Mouse (Mus musculus) granulocyte monocyte progenitor cell, adult 5-6 weeks (primary cell): ENCODE results near the gene Uckl1. TPM values are rescaled to one million over a fixed set of nuclear protein-coding genes. Genes with fewer than 3 reads are reported as not detected.

ENCODE experiments used
- ATAC-seq: replicated peaks from 2 replicates; pipeline ENCODE4 v1.8.0; 2016; ENCODE audit warnings: mild to moderate bottlenecking, moderate TSS enrichment, inconsistent platforms; ENCODE audit not compliant: poor library complexity, severe bottlenecking
- total RNA-seq, 2 experiments: library from RNA; stranded (forward) in 1 of 2; stranded (reverse) in 1 of 2; fragments of 200-712, 200-1000 nt in 1 of 2; fragments of >200 nt in 1 of 2; fragmentation: Nextera tagmentation in 1 of 2; gene quantifications; 2 replicates each; pipeline ENCODE4 v1.2.3; 2014 to 2017

The Uckl1 gene
- total RNA-seq (2014; fragmentation: Nextera tagmentation): 118 and 128 TPM in 2 replicates
- 41.5 and 54.1 TPM in 2 replicates for total RNA-seq (2017)

GRCm38 (mm10) chr2:181584411-181584942 is at the start of gene Uckl1:
Gene Uckl1 (minus strand): TSS chr2:181584892.
- no peak for ATAC-seq

GRCm38 (mm10) chr2:181632624-181633023 is 47.9 kb upstream of the Uckl1 start:
- ATAC-seq: no peak

- ATAC-seq: no peak
These were observed 43.8 kb upstream of the Uckl1 start for GRCm38 (mm10) chr2:181628471-181628870.

GRCm38 (mm10) chr2:181623401-181623800 is 38.7 kb upstream of the Uckl1 start:
- ATAC-seq: peak; percentile 50; the same call in 1 of the 2 replicates

- ATAC-seq: no peak
These were observed 34.2 kb upstream of the Uckl1 start for GRCm38 (mm10) chr2:181618761-181619495.

GRCm38 (mm10) chr2:181602367-181602766 is 17.7 kb upstream of the Uckl1 start:
- ATAC-seq: no peak

GRCm38 (mm10) chr2:181601751-181602145 is 17.1 kb upstream of the Uckl1 start:
- no peak for ATAC-seq

- peak; percentile 79 for ATAC-seq
These were observed 16.4 kb upstream of the Uckl1 start for GRCm38 (mm10) chr2:181600828-181601750.

GRCm38 (mm10) chr2:181600226-181600758 is 15.6 kb upstream of the Uckl1 start:
- ATAC-seq: no peak

- peak; percentile 26 for ATAC-seq
These were observed 14.0 kb upstream of the Uckl1 start, which contains the start of gene Samd10 for GRCm38 (mm10) chr2:181598454-181599351. Gene Samd10 (minus strand): TSS chr2:181599212.

- peak; percentile 38 for ATAC-seq
These were observed 12.8 kb upstream of the Uckl1 start for GRCm38 (mm10) chr2:181597378-181598061.

GRCm38 (mm10) chr2:181596221-181596960 is 11.7 kb upstream of the Uckl1 start:
- no peak for ATAC-seq

- ATAC-seq: no peak
These were observed 10.4 kb upstream of the Uckl1 start for GRCm38 (mm10) chr2:181594946-181595696.

GRCm38 (mm10) chr2:181593937-181594336 is 9.2 kb upstream of the Uckl1 start:
- no peak; the same call in 1 of the 2 replicates for ATAC-seq

GRCm38 (mm10) chr2:181593042-181593421 is 8.3 kb upstream of the Uckl1 start:
- peak; percentile 29 for ATAC-seq

GRCm38 (mm10) chr2:181592231-181593041 is 7.7 kb upstream of the Uckl1 start, which contains the start of gene Zfp512b:
Gene Zfp512b (minus strand): TSS chr2:181592803.
- ATAC-seq: peak; percentile 42
